Mouse (Mus musculus): ENCODE measurements at regions not wholly inside any gene's neighbourhood (a gene's known extent, or its start where the extent isn't known, plus 50 kb on each side); places are given as distances from the start of the nearest gene placed in this dataset.

- TF ChIP-seq POLR2A (IDR thresholded peaks at IDR 0.05; ENCODE audit: borderline replicate concordance, extremely low read depth, low read depth, low read length) (no peak), CTCF (IDR thresholded peaks at IDR 0.05; ENCODE audit: insufficient read depth, low read length) (no peak)
These were observed 240.4 kb upstream of the Fat1 start for GRCm38 (mm10) chr8:44694861-44695260.

Measured in lung, adult 2 months (tissue).